Mouse (Mus musculus): ENCODE data around the gene Dscam.
A peak's percentile ranks its signal among the peaks of the same experiment; 100 is the strongest.

Dscam gene

GRCm38 (mm10) chr16:97170513-97171081, at the start of gene Dscam:
Dscam (minus strand) TSS chr16:97170752.
- DNase-seq (ENCODE audit: low spot score) = peak; percentile 7

- no peak for DNase-seq (ENCODE audit: low spot score)
These were observed 48.8 kb upstream of the Dscam start for GRCm38 (mm10) chr16:97219381-97219780.

- DNase-seq (ENCODE audit: low spot score) = no peak
These were observed 39.4 kb upstream of the Dscam start for GRCm38 (mm10) chr16:97209997-97210396.

GRCm38 (mm10) chr16:97208276-97208675, 37.7 kb upstream of the Dscam start:
- DNase-seq (ENCODE audit: low spot score) = no peak

- no peak for DNase-seq (ENCODE audit: low spot score)
These were observed 33.5 kb upstream of the Dscam start for GRCm38 (mm10) chr16:97204090-97204489.

- DNase-seq (ENCODE audit: low spot score) = no peak
These were observed 33.0 kb upstream of the Dscam start for GRCm38 (mm10) chr16:97203554-97203953.

GRCm38 (mm10) chr16:97194630-97195029, 24.1 kb upstream of the Dscam start:
- no peak for DNase-seq (ENCODE audit: low spot score)

- DNase-seq (ENCODE audit: low spot score) = no peak
These were observed 23.6 kb upstream of the Dscam start for GRCm38 (mm10) chr16:97194179-97194578.

GRCm38 (mm10) chr16:97192296-97192695, 21.7 kb upstream of the Dscam start:
- DNase-seq (ENCODE audit: low spot score) = no peak

GRCm38 (mm10) chr16:97190604-97191003, 20.1 kb upstream of the Dscam start:
- no peak for DNase-seq (ENCODE audit: low spot score)

- no peak for DNase-seq (ENCODE audit: low spot score)
These were observed 948 bp upstream of the Dscam start for GRCm38 (mm10) chr16:97171500-97171899.

- peak; percentile 13 for DNase-seq (ENCODE audit: low spot score)
These were observed 545 bp downstream of the Dscam start for GRCm38 (mm10) chr16:97169901-97170512.

- no peak for DNase-seq (ENCODE audit: low spot score)
These were observed 1.9 kb downstream of the Dscam start for GRCm38 (mm10) chr16:97168614-97169013.

GRCm38 (mm10) chr16:97168030-97168429, 2.5 kb downstream of the Dscam start:
- DNase-seq (ENCODE audit: low spot score) = no peak

GRCm38 (mm10) chr16:97166166-97166565, 4.4 kb downstream of the Dscam start:
- no peak for DNase-seq (ENCODE audit: low spot score)

GRCm38 (mm10) chr16:97165444-97166121, 5.0 kb downstream of the Dscam start:
- DNase-seq (ENCODE audit: low spot score) = peak; percentile 46

GRCm38 (mm10) chr16:97158279-97158678, 12.3 kb downstream of the Dscam start:
- DNase-seq (ENCODE audit: low spot score) = no peak

- DNase-seq (ENCODE audit: low spot score) = no peak
These were observed 25.9 kb downstream of the Dscam start for GRCm38 (mm10) chr16:97144544-97145194.

GRCm38 (mm10) chr16:97141943-97142342, 28.6 kb downstream of the Dscam start:
- no peak for DNase-seq (ENCODE audit: low spot score)

- no peak for DNase-seq (ENCODE audit: low spot score)
These were observed 35.3 kb downstream of the Dscam start for GRCm38 (mm10) chr16:97135003-97135827.

GRCm38 (mm10) chr16:97127296-97127695, 43.3 kb downstream of the Dscam start:
- DNase-seq (ENCODE audit: low spot score) = no peak

GRCm38 (mm10) chr16:97110028-97110427, 60.5 kb downstream of the Dscam start:
- no peak for DNase-seq (ENCODE audit: low spot score)

Data from yolk sac, embryonic 10.5 days (tissue).